Mouse (Mus musculus) small intestine, adult 2 months (tissue): ENCODE measurements around the gene Igf2bp2. TPM values are rescaled to one million over a fixed set of nuclear protein-coding genes. Genes with fewer than 3 reads are reported as not detected.

Source experiments
- H3K27ac ChIP-seq: fragments of 200-500 bp; 2 replicates; pipeline ENCODE4 v1.5.1; 2012; ENCODE audit warnings: low read depth, low read length, control low read depth, inconsistent platforms; ENCODE audit not compliant: insufficient read depth
- H3K27me3 ChIP-seq: fragments of 200-500 bp; 2 replicates; pipeline ENCODE4 v1.6.1; 2012; ENCODE audit warnings: mild to moderate bottlenecking, moderate library complexity, low read length, inconsistent platforms; ENCODE audit not compliant: control insufficient read depth, insufficient read depth
- H3K36me3 ChIP-seq: fragments of 200-500 bp; 2 replicates; pipeline ENCODE4 v1.6.1; 2012; ENCODE audit warnings: mild to moderate bottlenecking, low read length, control low read depth, inconsistent platforms; ENCODE audit not compliant: control insufficient read depth, insufficient read depth
- H3K4me1 ChIP-seq: fragments of 200-500 bp; 2 replicates; pipeline ENCODE4 v1.6.1; 2012; ENCODE audit warnings: low read length, inconsistent platforms, mixed read lengths; ENCODE audit not compliant: control insufficient read depth, insufficient read depth, insufficient read length
- H3K4me3 ChIP-seq: fragments of 200-500 bp; 2 replicates; pipeline ENCODE4 v1.5.1; 2012; ENCODE audit warnings: low read depth, mild to moderate bottlenecking, control low read depth, inconsistent platforms, low read length, moderate library complexity
- CTCF ChIP-seq: fragments of 200-500 bp; IDR thresholded peaks from 2 replicates; pipeline ENCODE4 v1.5.1; 2012; ENCODE audit warnings: low read depth, mild to moderate bottlenecking, control low read depth, inconsistent platforms, low read length, moderate library complexity, mixed read lengths; ENCODE audit not compliant: insufficient replicate concordance, insufficient read length; ENCODE audit errors: extremely low read depth
- POLR2A ChIP-seq: fragments of 200-500 bp; IDR thresholded peaks from 2 replicates; pipeline ENCODE4 v1.6.1; 2012; ENCODE audit warnings: low read depth, mild to moderate bottlenecking, control low read depth, inconsistent platforms, low read length, moderate library complexity
- WGBS: fragments of 180-500 bp; shearing (Covaris S2); methylation state at CpG from one replicate; pipeline ENCODE4 v1.1.7; 2018; 5-methylcytosine and 5-hydroxymethylcytosine counted together
- polyA plus RNA-seq: library from polyadenylated mRNA; depleted of rRNA; stranded (reverse); fragments of >200 nt; gene quantifications from 2 replicates; pipeline ENCODE4 v1.2.3, GENCODE M21; 2012

Igf2bp2 gene
- polyA plus RNA-seq, 1 experiment = 8.0 TPM

- 27% methylated on average over 4 of the region's 4 CpGs for WGBS
- H3K4me1 ChIP-seq = peaks cover 9% of the 10 kb centered on the region; the same call in 1 of the 2 replicates
- H3K36me3 ChIP-seq = no peaks in the 10 kb centered on the region
- H3K4me3 ChIP-seq = no peak overlapping the region
- no peaks in the 10 kb centered on the region for H3K27me3 ChIP-seq
- TF ChIP-seq CTCF = no peak
- no peak for TF ChIP-seq POLR2A
- no peak overlapping the region for H3K27ac ChIP-seq
Observed at GRCm38 (mm10) chr16:22109159-22109558, 53.9 kb downstream of the Igf2bp2 start.

DNA sequence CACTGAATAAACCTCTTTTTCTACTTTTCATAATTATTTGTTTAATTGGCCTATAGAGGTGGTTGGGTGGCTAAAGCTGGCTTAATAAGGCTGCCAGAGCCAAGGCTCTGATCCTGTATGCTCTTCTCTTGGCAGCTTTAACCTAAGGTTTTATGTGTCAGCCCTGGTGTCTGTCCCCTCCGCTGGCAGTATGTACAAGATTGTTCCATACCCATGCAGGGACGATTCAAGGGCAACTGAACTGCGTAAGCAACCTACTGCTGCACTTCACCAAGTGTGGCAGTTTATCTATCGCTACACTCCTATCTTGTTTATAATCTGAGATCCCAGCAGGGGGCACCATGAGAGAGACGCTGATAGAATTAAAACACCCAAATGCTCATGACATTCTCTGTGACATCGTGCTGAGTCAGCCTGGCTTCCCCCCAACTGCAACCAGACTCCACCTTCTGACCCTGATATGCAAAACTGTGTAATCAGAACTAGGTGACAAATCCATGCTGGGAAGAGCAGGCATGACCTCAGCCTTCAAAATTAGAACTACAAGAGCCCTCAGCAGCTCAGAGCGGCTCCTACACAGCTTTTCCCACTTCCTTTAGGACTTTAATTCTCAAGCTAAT is 55.1 kb downstream of the Igf2bp2 start:
- peaks cover 9% of the 10 kb centered on the region; the same call in 1 of the 2 replicates for H3K4me1 ChIP-seq
- WGBS = 47% methylated on average over 7 of the region's 7 CpGs
- no peak for TF ChIP-seq CTCF
- no peak for TF ChIP-seq POLR2A
- H3K4me3 ChIP-seq = no peak overlapping the region
- no peaks in the 10 kb centered on the region for H3K27me3 ChIP-seq
- no peaks in the 10 kb centered on the region for H3K36me3 ChIP-seq
- H3K27ac ChIP-seq = no peak overlapping the region

DNA sequence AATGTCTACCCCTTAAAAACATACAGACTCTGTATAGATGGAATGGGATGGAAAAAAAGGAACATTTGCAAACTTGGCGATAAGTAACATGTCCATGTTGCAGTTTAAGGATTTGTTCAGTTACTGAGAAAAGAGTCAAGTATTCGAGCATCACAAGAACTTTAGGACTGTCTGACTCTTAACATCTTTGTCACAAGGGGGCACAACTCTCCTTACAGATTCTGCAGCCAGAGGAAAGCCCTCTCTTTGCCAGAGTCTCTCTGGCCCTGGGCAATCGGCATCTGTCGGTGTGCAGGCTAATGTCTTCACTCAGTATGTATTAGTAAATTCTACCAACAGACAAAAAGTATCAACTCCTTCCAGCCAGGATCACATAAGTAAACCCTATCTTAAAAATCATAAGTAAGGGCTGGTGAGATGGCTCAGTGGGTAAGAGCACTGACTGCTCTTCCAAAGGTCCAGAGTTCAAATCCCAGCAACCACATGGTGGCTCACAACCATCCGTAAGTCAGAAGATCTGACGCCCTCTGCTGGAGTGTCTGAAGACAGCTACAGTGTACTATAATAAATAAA is 57.0 kb downstream of the Igf2bp2 start:
- Histone ChIP-seq H3K27me3 (no peaks in the 10 kb centered on the region), H3K27ac (no peak overlapping the region), H3K4me3 (no peak overlapping the region), H3K4me1 (peaks cover 9% of the 10 kb centered on the region; the same call in 1 of the 2 replicates), H3K36me3 (no peaks in the 10 kb centered on the region)
- TF ChIP-seq CTCF (no peak), POLR2A (no peak)
- WGBS = 77% methylated on average over 6 of the region's 6 CpGs

GRCm38 (mm10) chr16:22100067-22100466 is 63.0 kb downstream of the Igf2bp2 start:
- Histone ChIP-seq H3K4me3 (no peak overlapping the region), H3K27ac (no peak overlapping the region), H3K36me3 (no peaks in the 10 kb centered on the region), H3K4me1 (no peaks in the 10 kb centered on the region), H3K27me3 (no peaks in the 10 kb centered on the region)
- 78% methylated on average over 2 of the region's 2 CpGs for WGBS
- no peak for TF ChIP-seq CTCF
- TF ChIP-seq POLR2A = no peak

GRCm38 (mm10) chr16:22097659-22098058 is 65.4 kb downstream of the Igf2bp2 start:
- no peak overlapping the region for H3K27ac ChIP-seq
- TF ChIP-seq POLR2A (no peak), CTCF (no peak)
- no peak overlapping the region for H3K4me3 ChIP-seq
- WGBS = 59% methylated on average over 7 of the region's 7 CpGs
- no peaks in the 10 kb centered on the region for H3K36me3 ChIP-seq
- H3K4me1 ChIP-seq = no peaks in the 10 kb centered on the region
- no peaks in the 10 kb centered on the region for H3K27me3 ChIP-seq

DNA sequence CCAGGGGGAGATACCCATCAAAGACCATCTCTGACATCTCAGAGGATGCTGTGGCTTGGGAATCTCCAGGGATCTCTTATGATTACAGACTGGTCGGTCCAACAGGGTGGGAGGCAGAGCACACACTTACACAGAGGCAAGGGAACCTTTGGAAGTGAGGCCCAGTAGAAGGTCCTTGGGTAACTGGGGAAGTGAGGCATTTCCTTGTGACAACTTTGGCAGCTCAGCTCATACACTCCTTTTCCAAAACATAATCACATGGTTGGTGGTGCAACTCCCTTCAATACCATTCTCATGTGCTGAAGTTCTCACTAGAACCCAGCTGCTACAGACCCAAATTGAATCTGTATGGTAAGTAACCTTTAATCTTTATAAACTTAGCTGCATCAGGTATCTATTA is 67.3 kb downstream of the Igf2bp2 start:
- H3K27ac ChIP-seq = no peak overlapping the region
- H3K4me1 ChIP-seq = no peaks in the 10 kb centered on the region
- H3K4me3 ChIP-seq = no peak overlapping the region
- 95% methylated on average over 1 of the region's 1 CpGs for WGBS
- TF ChIP-seq CTCF = no peak
- TF ChIP-seq POLR2A = no peak
- H3K36me3 ChIP-seq = no peaks in the 10 kb centered on the region
- no peaks in the 10 kb centered on the region for H3K27me3 ChIP-seq

GRCm38 (mm10) chr16:22091255-22091783 is 71.8 kb downstream of the Igf2bp2 start:
- TF ChIP-seq CTCF (no peak), POLR2A (no peak)
- 76% methylated on average over 3 of the region's 3 CpGs for WGBS

More at GRCm38 (mm10) chr16:22091255-22091783, 71.8 kb downstream of the Igf2bp2 start:
- Histone ChIP-seq H3K27ac (no peak overlapping the region), H3K27me3 (no peaks in the 10 kb centered on the region), H3K4me1 (no peaks in the 10 kb centered on the region), H3K4me3 (no peak overlapping the region), H3K36me3 (0 out of 2 replicates have a peak, but pooled peaks cover 2% of the 10 kb centered on the region)
